Mouse (Mus musculus) cortical plate, adult 2 months (tissue): ENCODE measurements around the gene Plcb3.

Experiments used
- CTCF ChIP-seq: fragments of 200-500 bp; IDR thresholded peaks from 2 replicates; pipeline ENCODE4 v1.5.1; 2011; ENCODE audit warnings: mild to moderate bottlenecking, control low read depth, low read length; ENCODE audit not compliant: insufficient read depth; ENCODE audit errors: extremely low read depth
- POLR2A ChIP-seq: fragments of 200-500 bp; IDR thresholded peaks from 2 replicates; pipeline ENCODE4 v1.6.1; 2011; ENCODE audit warnings: mild to moderate bottlenecking, low read length, control low read depth; ENCODE audit not compliant: insufficient read depth; ENCODE audit errors: extremely low read depth

- TF ChIP-seq CTCF: no peak
- TF ChIP-seq POLR2A: no peak
Observed at GRCm38 (mm10) chr19:6909021-6909420, 67.2 kb downstream of the Plcb3 start.
